In the genomic region with DNA sequence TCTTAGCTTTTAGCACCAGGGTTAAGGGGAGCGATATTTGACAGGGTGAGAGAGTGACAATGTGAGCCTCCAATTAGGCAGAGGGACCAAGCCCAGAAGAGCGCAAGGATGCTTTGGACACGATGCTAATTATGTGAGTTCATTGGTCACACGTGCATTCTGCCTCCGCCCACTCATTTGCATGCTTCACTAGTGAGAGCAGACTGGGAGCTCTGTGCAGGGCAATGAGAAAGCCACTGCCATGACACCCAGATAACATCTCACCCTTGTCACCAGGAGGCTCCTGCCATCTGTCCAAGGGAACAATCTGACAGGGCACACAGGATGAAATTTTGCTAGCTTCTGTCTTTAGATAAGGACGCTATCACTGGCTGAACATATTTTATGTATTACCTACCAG, we compare ENCODE assay signal across 16 mouse cellular contexts.
A peak's percentile ranks its signal among the peaks of the same experiment; 100 is the strongest.
DNase-seq lines count a peak whose midpoint lies in the region; ATAC-seq and TF ChIP-seq lines count a peak whose summit lies in the region.
"Had no signal": no experiment of that assay in that cellular context is flagged by ENCODE, and none has a peak within 500 bp of the region (broad histone marks: within the 10 kb centered on the region; RNA-seq: fewer than 3 reads in every experiment).

No protein-coding gene starts in this region.

- no peaks in the 10 kb centered on the region for H3K79me2 ChIP-seq in heart, adult 2 months (replicated peaks; ENCODE audit: control insufficient read depth, insufficient read depth, low read length)

- no peak overlapping the region for H3K4me3 ChIP-seq in kidney, embryonic 14.5 days (ENCODE audit: low read length)
- H3K4me3 ChIP-seq in kidney, adult 2 months (ENCODE audit: insufficient read depth, low read depth, low read length), result no peak overlapping the region
- no peak overlapping the region for H3K4me3 ChIP-seq in heart, adult 2 months
- H3K4me3 ChIP-seq: embryonic facial prominence, embryonic 13.5 days; heart, embryonic 13.5 days; liver, embryonic 12.5 days; lung, embryonic 15.5 days; neural tube, embryonic 13.5 days had no signal

- DNase-seq in cerebellum, postnatal 14 days, result peak; percentile 13 to 14
- DNase-seq in cerebellum, adult 18-20 months, result no peak
- DNase-seq in kidney, adult 2 months, result no peak
- DNase-seq in brain, embryonic 14.5 days (ENCODE audit: low read depth), result peak; percentile 61
- peak; percentile 39 for DNase-seq in retina, embryonic 14.5 days (ENCODE audit: low spot score)
- no peak for DNase-seq in heart, adult 2 months
- DNase-seq: heart, postnatal 36 days; thymus, postnatal 25 days had no signal

- TF ChIP-seq CTCF in kidney, adult 2 months (conservative IDR thresholded peaks at IDR 0.05; ENCODE audit: insufficient read depth, insufficient read length, low read depth, low read length), result no peak
- TF ChIP-seq CTCF in brain, embryonic 14.5 days (IDR thresholded peaks at IDR 0.05; ENCODE audit: borderline replicate concordance, extremely low read depth, insufficient read depth, insufficient read length), result no peak
- no peak for TF ChIP-seq CTCF in heart, adult 2 months (IDR thresholded peaks at IDR 0.05)

- ATAC-seq in kidney, embryonic 14.5 days (ENCODE audit: low FRiP score, low TSS enrichment), result peak; percentile 9; the same call in 1 of the 2 replicates
- ATAC-seq: intestine, embryonic 16.5 days; liver, embryonic 12.5 days had no signal

- no peaks in the 10 kb centered on the region for H3K4me1 ChIP-seq in kidney, embryonic 14.5 days (ENCODE audit: control insufficient read depth, insufficient read depth, low read length)
- H3K4me1 ChIP-seq in kidney, adult 2 months (ENCODE audit: control insufficient read depth, insufficient read depth, low read length), result no peaks in the 10 kb centered on the region
- no peaks in the 10 kb centered on the region for H3K4me1 ChIP-seq in heart, adult 2 months (ENCODE audit: control insufficient read depth, insufficient read depth, low read length)
- H3K4me1 ChIP-seq: heart, embryonic 13.5 days; liver, embryonic 12.5 days; lung, embryonic 15.5 days had no signal

- no peak overlapping the region for H3K27ac ChIP-seq in kidney, embryonic 14.5 days (ENCODE audit: low read depth, low read length)
- H3K27ac ChIP-seq in kidney, adult 2 months (ENCODE audit: insufficient read depth, low read depth, low read length), result no peak overlapping the region
- no peak overlapping the region for H3K27ac ChIP-seq in heart, adult 2 months
- H3K27ac ChIP-seq: embryonic facial prominence, embryonic 13.5 days; heart, embryonic 13.5 days; kidney, postnatal 0 days; liver, embryonic 12.5 days; lung, embryonic 15.5 days; neural tube, embryonic 13.5 days had no signal

- 50% methylated on average over 6 of the region's 6 CpGs for WGBS in kidney, embryonic 14.5 days
- WGBS in kidney, adult 2 months, result 43% methylated on average over 6 of the region's 6 CpGs
- whole genome bisulfite sequencing in heart, adult 2 months, result 54% methylated on average over 6 of the region's 6 CpGs

- no peak for TF ChIP-seq POLR2A in kidney, adult 2 months (IDR thresholded peaks at IDR 0.05; ENCODE audit: low read depth, low read length)
- TF ChIP-seq POLR2A in brain, embryonic 14.5 days (IDR thresholded peaks at IDR 0.05; ENCODE audit: borderline replicate concordance, extremely low read depth, insufficient read depth, insufficient read length, poor library complexity, severe bottlenecking), result no peak
- TF ChIP-seq POLR2A in heart, adult 2 months (IDR thresholded peaks at IDR 0.05; ENCODE audit: insufficient read depth, low read depth, low read length), result no peak

- intact Hi-C loops in heart, adult 2 months (cut with DNase I), result no loop called here

- no peaks in the 10 kb centered on the region for H3K27me3 ChIP-seq in kidney, embryonic 14.5 days (ENCODE audit: control insufficient read depth, insufficient read depth, low read length)
- H3K27me3 ChIP-seq in kidney, adult 2 months (replicated peaks; ENCODE audit: control insufficient read depth, insufficient read depth, low read length), result no peaks in the 10 kb centered on the region
- H3K27me3 ChIP-seq in heart, adult 2 months (ENCODE audit: control insufficient read depth, insufficient read depth, low read length), result no peaks in the 10 kb centered on the region
- H3K27me3 ChIP-seq: embryonic facial prominence, embryonic 13.5 days; heart, embryonic 13.5 days; liver, embryonic 12.5 days; lung, embryonic 15.5 days; neural tube, embryonic 13.5 days had no signal

- no peak overlapping the region for H3K4me2 ChIP-seq in kidney, embryonic 14.5 days (replicated peaks; ENCODE audit: low read depth, low read length)
- H3K4me2 ChIP-seq: embryonic facial prominence, embryonic 13.5 days; heart, embryonic 13.5 days; liver, embryonic 12.5 days; lung, embryonic 15.5 days; neural tube, embryonic 13.5 days had no signal

- no peak overlapping the region for H3K9ac ChIP-seq in kidney, embryonic 14.5 days (ENCODE audit: low read depth, low read length)
- H3K9ac ChIP-seq in heart, adult 2 months (ENCODE audit: low read depth, low read length), result no peak overlapping the region
- H3K9ac ChIP-seq: embryonic facial prominence, embryonic 13.5 days; heart, embryonic 13.5 days; liver, embryonic 12.5 days; lung, embryonic 15.5 days; neural tube, embryonic 13.5 days had no signal

- no peaks in the 10 kb centered on the region for H3K9me3 ChIP-seq in kidney, embryonic 14.5 days (ENCODE audit: control insufficient read depth, low read length)
- H3K9me3 ChIP-seq: embryonic facial prominence, embryonic 13.5 days; heart, embryonic 13.5 days; liver, embryonic 12.5 days; lung, embryonic 15.5 days; neural tube, embryonic 13.5 days had no signal

- no peak for TF ChIP-seq EP300 in heart, adult 2 months (IDR thresholded peaks at IDR 0.05; ENCODE audit: insufficient read depth, low read depth, low read length)

- H3K36me3 ChIP-seq in kidney, embryonic 14.5 days (ENCODE audit: control insufficient read depth, insufficient read depth, low read length), result no peaks in the 10 kb centered on the region
- no peaks in the 10 kb centered on the region for H3K36me3 ChIP-seq in kidney, adult 2 months (ENCODE audit: control insufficient read depth, insufficient read depth, low read length)
- no peaks in the 10 kb centered on the region for H3K36me3 ChIP-seq in heart, adult 2 months (ENCODE audit: control insufficient read depth, insufficient read depth, low read length)
- H3K36me3 ChIP-seq: embryonic facial prominence, embryonic 13.5 days; heart, embryonic 13.5 days; liver, embryonic 12.5 days; lung, embryonic 15.5 days; neural tube, embryonic 13.5 days had no signal

Comparison
In these comparisons a context has a peak if more than half of its experiments do, and no peak if none do; other contexts are left out.
1. DNase-seq: peak in cerebellum, postnatal 14 days (2 of 2), brain, embryonic 14.5 days (single experiment) and retina, embryonic 14.5 days (single experiment); none in cerebellum, adult 18-20 months (0 of 2), kidney, adult 2 months (single experiment) and heart, adult 2 months (0 of 2).